Comparison of ENCODE assay signal across 17 mouse cellular contexts in the genomic region with DNA sequence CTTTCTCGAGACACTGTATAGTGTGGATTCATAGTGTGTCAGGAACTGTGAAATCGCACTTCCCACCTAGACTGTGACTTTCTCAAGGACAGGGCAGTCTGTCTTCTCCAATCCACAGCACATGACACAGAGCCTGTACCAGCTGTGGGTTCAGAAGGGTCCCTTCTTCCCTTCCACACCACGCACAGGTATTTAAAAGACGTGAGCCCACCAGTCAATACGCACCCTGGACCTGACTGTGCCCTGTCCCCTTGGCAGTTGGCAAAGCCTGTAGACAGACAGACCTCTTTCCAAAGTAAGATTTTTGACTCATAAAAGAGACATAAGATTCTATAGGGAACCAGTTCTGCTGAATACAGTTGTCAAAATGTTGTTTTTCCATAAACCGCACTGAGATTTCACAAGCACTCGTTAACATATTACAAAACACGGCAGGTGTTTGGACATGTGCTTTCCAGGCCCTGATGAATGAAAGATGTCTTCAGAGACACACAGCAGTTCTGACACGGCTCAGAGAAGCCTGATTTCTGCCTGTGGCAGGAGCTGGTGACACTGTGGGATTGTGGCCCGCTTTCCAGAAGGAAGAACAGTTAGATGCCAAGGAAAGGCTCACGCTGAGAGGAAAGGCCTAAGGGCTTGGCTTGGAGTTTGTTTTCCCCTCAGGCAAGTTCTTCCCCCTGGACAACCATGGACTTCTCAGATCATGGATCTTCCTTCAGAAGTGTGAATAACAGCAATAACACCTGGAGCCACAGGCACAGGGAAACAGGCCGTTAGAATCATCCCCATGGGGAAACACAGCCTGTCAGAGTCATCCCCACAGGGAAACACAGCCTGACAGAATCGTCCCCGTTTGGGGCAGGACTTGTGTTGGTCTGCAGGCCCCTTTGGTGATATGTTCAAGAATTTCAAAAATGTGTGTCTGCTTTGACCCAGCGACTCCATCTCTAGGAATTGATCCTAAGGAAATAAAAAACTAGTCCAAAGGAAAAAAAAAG. TPM values are rescaled to one million over a fixed set of nuclear protein-coding genes. Genes with fewer than 3 reads are reported as not detected.
DNase-seq lines count a peak whose midpoint lies in the region; ATAC-seq and TF ChIP-seq lines count a peak whose summit lies in the region.
"Had no signal": no experiment of that assay in that cellular context is flagged by ENCODE, and none has a peak within 500 bp of the region (broad histone marks: within the 10 kb centered on the region; RNA-seq: fewer than 3 reads in every experiment).

No protein-coding gene starts in this region.

- WGBS in limb, embryonic 12.5 days: 61% methylated on average over 15 of the region's 15 CpGs
- WGBS in limb, embryonic 10.5 days: 80% methylated on average over 15 of the region's 15 CpGs
- 63% methylated on average over 15 of the region's 15 CpGs for WGBS in stomach, embryonic 14.5 days
- WGBS in stomach, postnatal 0 days: 56% methylated on average over 15 of the region's 15 CpGs
- WGBS in stomach, embryonic 16.5 days: 61% methylated on average over 15 of the region's 15 CpGs

- no peak for TF ChIP-seq EP300 in stomach, postnatal 0 days (optimal IDR thresholded peaks at IDR 0.05)

- no peak for TF ChIP-seq CTCF in stomach, postnatal 0 days (IDR thresholded peaks at IDR 0.05; ENCODE audit: low read depth)

- intact Hi-C loops in heart, postnatal 14 days (cut with DNase I): no loop called here

- H3K4me3 ChIP-seq in limb, embryonic 12.5 days (replicated peaks): no peak overlapping the region
- H3K4me3 ChIP-seq in limb, embryonic 10.5 days: no peak overlapping the region
- no peak overlapping the region for H3K4me3 ChIP-seq in stomach, embryonic 14.5 days (ENCODE audit: low read depth, low read length)
- no peak overlapping the region for H3K4me3 ChIP-seq in stomach, postnatal 0 days (ENCODE audit: low read depth, low read length)
- H3K4me3 ChIP-seq in stomach, embryonic 16.5 days (replicated peaks; ENCODE audit: low read length): no peak overlapping the region
- H3K4me3 ChIP-seq: embryonic facial prominence, embryonic 12.5 days; left cerebral cortex, adult 2 months; neural tube, embryonic 15.5 days had no signal

- H3K27ac ChIP-seq in limb, embryonic 12.5 days: peak overlapping the region; percentile 8; the same call in 1 of the 2 replicates
- H3K27ac ChIP-seq in limb, embryonic 10.5 days: no peak overlapping the region
- H3K27ac ChIP-seq in stomach, embryonic 14.5 days (ENCODE audit: low read length): peak overlapping the region; percentile 52
- H3K27ac ChIP-seq in stomach, postnatal 0 days (replicated peaks): no peak overlapping the region
- H3K27ac ChIP-seq in stomach, embryonic 16.5 days (ENCODE audit: low read length): peak overlapping the region; percentile 70; the same call in 1 of the 2 replicates
- H3K27ac ChIP-seq: embryonic facial prominence, embryonic 12.5 days; left cerebral cortex, adult 2 months; neural tube, embryonic 15.5 days had no signal

- peaks cover 4% of the 10 kb centered on the region; the same call in 1 of the 2 replicates for H3K9me3 ChIP-seq in limb, embryonic 12.5 days
- H3K9me3 ChIP-seq in limb, embryonic 10.5 days (replicated peaks): no peaks in the 10 kb centered on the region
- no peaks in the 10 kb centered on the region for H3K9me3 ChIP-seq in stomach, embryonic 14.5 days (ENCODE audit: control insufficient read depth, low read depth, low read length)
- no peaks in the 10 kb centered on the region for H3K9me3 ChIP-seq in stomach, postnatal 0 days (ENCODE audit: control insufficient read depth, low read length)
- H3K9me3 ChIP-seq in stomach, embryonic 16.5 days (replicated peaks; ENCODE audit: control insufficient read depth, low read length): no peaks in the 10 kb centered on the region
- H3K9me3 ChIP-seq: embryonic facial prominence, embryonic 12.5 days; G1E; neural tube, embryonic 15.5 days had no signal

- no peaks in the 10 kb centered on the region for H3K36me3 ChIP-seq in limb, embryonic 12.5 days
- H3K36me3 ChIP-seq in limb, embryonic 10.5 days: no peaks in the 10 kb centered on the region
- H3K36me3 ChIP-seq in stomach, embryonic 14.5 days (ENCODE audit: control insufficient read depth, insufficient read depth, low read length): no peaks in the 10 kb centered on the region
- no peaks in the 10 kb centered on the region for H3K36me3 ChIP-seq in stomach, postnatal 0 days (ENCODE audit: control insufficient read depth, insufficient read depth, low read length)
- no peaks in the 10 kb centered on the region for H3K36me3 ChIP-seq in stomach, embryonic 16.5 days (ENCODE audit: control insufficient read depth, insufficient read depth, low read length)
- H3K36me3 ChIP-seq: embryonic facial prominence, embryonic 12.5 days; G1E; neural tube, embryonic 15.5 days had no signal

- peak; percentile 87 for DNase-seq in heart, adult 11 months
- no peak for DNase-seq in heart, postnatal 14 days
- DNase-seq in limb, embryonic 10.5 days (ENCODE audit: low spot score): no peak
- DNase-seq in stomach, postnatal 0 days (ENCODE audit: low spot score): no peak
- no peak for DNase-seq in thymus, postnatal 36 days
- DNase-seq: adrenal gland, postnatal 14 days; cerebellum, postnatal 36 days; heart, postnatal 4 days; thymus, postnatal 14 days had no signal

- H3K9ac ChIP-seq in limb, embryonic 12.5 days (replicated peaks): no peak overlapping the region
- H3K9ac ChIP-seq in stomach, embryonic 14.5 days (replicated peaks; ENCODE audit: low read depth, low read length): no peak overlapping the region
- H3K9ac ChIP-seq in stomach, postnatal 0 days (ENCODE audit: low read length): no peak overlapping the region
- no peak overlapping the region for H3K9ac ChIP-seq in stomach, embryonic 16.5 days (ENCODE audit: low read length)
- H3K9ac ChIP-seq: embryonic facial prominence, embryonic 12.5 days; neural tube, embryonic 15.5 days had no signal

- H3K4me2 ChIP-seq in limb, embryonic 12.5 days: no peak overlapping the region
- no peak overlapping the region for H3K4me2 ChIP-seq in stomach, embryonic 14.5 days (replicated peaks; ENCODE audit: low read depth, low read length)
- no peak overlapping the region for H3K4me2 ChIP-seq in stomach, postnatal 0 days (replicated peaks; ENCODE audit: low read depth)
- H3K4me2 ChIP-seq in stomach, embryonic 16.5 days (ENCODE audit: low read depth, low read length): no peak overlapping the region
- H3K4me2 ChIP-seq: embryonic facial prominence, embryonic 12.5 days; neural tube, embryonic 15.5 days had no signal

- no peak for ATAC-seq in limb, embryonic 12.5 days (ENCODE audit: insufficient number of reproducible peaks, insufficient read depth, low FRiP score, low TSS enrichment, low read depth)
- no peak for ATAC-seq in stomach, embryonic 14.5 days (ENCODE audit: insufficient number of reproducible peaks, insufficient read depth, low FRiP score, low read depth)
- no peak for ATAC-seq in stomach, postnatal 0 days (ENCODE audit: low FRiP score, low TSS enrichment)
- ATAC-seq in stomach, embryonic 16.5 days (ENCODE audit: insufficient read depth, low FRiP score): no peak

- H3K27me3 ChIP-seq in limb, embryonic 12.5 days: no peaks in the 10 kb centered on the region
- no peaks in the 10 kb centered on the region for H3K27me3 ChIP-seq in limb, embryonic 10.5 days (ENCODE audit: low read depth, poor library complexity, severe bottlenecking)
- no peaks in the 10 kb centered on the region for H3K27me3 ChIP-seq in stomach, embryonic 14.5 days (ENCODE audit: control insufficient read depth, insufficient read depth, low read length)
- H3K27me3 ChIP-seq in stomach, postnatal 0 days (ENCODE audit: control insufficient read depth, insufficient read depth, low read length): no peaks in the 10 kb centered on the region
- no peaks in the 10 kb centered on the region for H3K27me3 ChIP-seq in stomach, embryonic 16.5 days (ENCODE audit: control insufficient read depth, insufficient read depth, low read length)
- H3K27me3 ChIP-seq: embryonic facial prominence, embryonic 12.5 days; neural tube, embryonic 15.5 days had no signal

- peaks cover 9% of the 10 kb centered on the region; the same call in 1 of the 2 replicates for H3K4me1 ChIP-seq in limb, embryonic 12.5 days (replicated peaks)
- H3K4me1 ChIP-seq in limb, embryonic 10.5 days: peaks cover 12% of the 10 kb centered on the region; the same call in 1 of the 2 replicates
- H3K4me1 ChIP-seq in stomach, embryonic 14.5 days (ENCODE audit: control insufficient read depth, insufficient read depth, low read length): 0 out of 2 replicates have a peak, but pooled peaks cover 3% of the 10 kb centered on the region
- no peaks in the 10 kb centered on the region for H3K4me1 ChIP-seq in stomach, postnatal 0 days (replicated peaks; ENCODE audit: control insufficient read depth, insufficient read depth)
- peaks cover 5% of the 10 kb centered on the region; the same call in 1 of the 2 replicates for H3K4me1 ChIP-seq in stomach, embryonic 16.5 days (ENCODE audit: control insufficient read depth, insufficient read depth, low read length)
- H3K4me1 ChIP-seq: embryonic facial prominence, embryonic 12.5 days; neural tube, embryonic 15.5 days had no signal

RNA-seq across cellular contexts. Expression of gene Lrrc32, which starts 22.2 kb away (rescaled TPM):
- total RNA-seq in heart, postnatal 14 days (2021): 10 to 100 TPM; 11.9 to 15.4 TPM
- 2.3 and 4.6 TPM in 2 replicates for polyA plus RNA-seq in limb, embryonic 12.5 days (2016; fragmentation: Nextera tagmentation; extraction: Ambion mirVana)
- polyA plus RNA-seq in limb, embryonic 10.5 days (2016; fragmentation: Nextera tagmentation; extraction: Ambion mirVana): 2.8 and 3.6 TPM in 2 replicates
- 11.3 and 12.4 TPM in 2 replicates for polyA plus RNA-seq in stomach, embryonic 14.5 days (2014; fragmentation: Nextera tagmentation; extraction: Ambion mirVana)
- 3.6 and 6.0 TPM in 2 replicates for polyA plus RNA-seq in stomach, postnatal 0 days (2015; fragmentation: Nextera tagmentation; extraction: Ambion mirVana)
- polyA plus RNA-seq in stomach, embryonic 16.5 days (2015; fragmentation: Nextera tagmentation; extraction: Ambion mirVana): 9.5 and 13.9 TPM in 2 replicates
- total RNA-seq: megakaryocyte, adult 5-6 weeks had no signal
- polyA plus RNA-seq: G1E had no signal

Comparison
In these comparisons a context has a peak if more than half of its experiments do, and no peak if none do; other contexts are left out.
1. H3K27ac ChIP-seq: peak in limb, embryonic 12.5 days (single experiment), stomach, embryonic 14.5 days (single experiment) and stomach, embryonic 16.5 days (single experiment); none in limb, embryonic 10.5 days (single experiment) and stomach, postnatal 0 days (single experiment).